Mouse (Mus musculus) embryonic facial prominence, embryonic 10.5 days (tissue): Measurements from ENCODE around the gene Mamld1. TPM values are rescaled to one million over a fixed set of nuclear protein-coding genes. Genes with fewer than 3 reads are reported as not detected.

Source experiments
- DNase-seq: peaks from one replicate; pipeline ENCODE4 v3.0.0-alpha.2; 2017; ENCODE audit warnings: low spot score
- H3K27ac ChIP-seq: fragments of 300-500 bp; sonication (generic); replicated peaks from 2 replicates; pipeline ENCODE4 v1.5.1; 2016; ENCODE audit warnings: mild to moderate bottlenecking
- H3K27me3 ChIP-seq: fragments of 300-500 bp; sonication (generic); replicated peaks from 2 replicates; pipeline ENCODE4 v1.6.1; 2016; ENCODE audit warnings: low read depth, mild to moderate bottlenecking; ENCODE audit not compliant: poor library complexity, severe bottlenecking
- H3K36me3 ChIP-seq: fragments of 300-500 bp; sonication (generic); replicated peaks from 2 replicates; pipeline ENCODE4 v1.6.1; 2016; ENCODE audit warnings: mild to moderate bottlenecking, moderate library complexity
- H3K4me1 ChIP-seq: fragments of 300-500 bp; sonication (generic); 2 replicates; pipeline ENCODE4 v1.6.1; 2016
- H3K4me3 ChIP-seq: fragments of 300-500 bp; sonication (generic); 2 replicates; pipeline ENCODE4 v1.5.1; 2016; ENCODE audit warnings: mild to moderate bottlenecking, moderate library complexity
- H3K9me3 ChIP-seq: fragments of 300-500 bp; sonication (generic); 2 replicates; pipeline ENCODE4 v1.6.1; 2016; ENCODE audit warnings: mild to moderate bottlenecking
- WGBS: fragments of 180-500 bp; shearing (Covaris S2); methylation state at CpG from one replicate; pipeline ENCODE4 v1.1.7; 2016; 5-methylcytosine and 5-hydroxymethylcytosine counted together
- polyA plus RNA-seq: library from polyadenylated mRNA; unstranded; fragments of >200 nt; fragmentation: Nextera tagmentation; extraction: Ambion mirVana; gene quantifications from 2 replicates; pipeline ENCODE4 v1.2.1, GENCODE M21; 2016

Gene Mamld1
- polyA plus RNA-seq, 1 experiment from 2014 or later = 1.5 TPM

GRCm38 (mm10) chrX:71181526-71181925 lies 131.5 kb downstream of the Mamld1 start:
- no peak overlapping the region for H3K27ac ChIP-seq
- DNase-seq = no peak
- H3K4me3 ChIP-seq = no peak overlapping the region
- H3K9me3 ChIP-seq = no peaks in the 10 kb centered on the region
- no peaks in the 10 kb centered on the region for H3K4me1 ChIP-seq
- H3K27me3 ChIP-seq = peaks cover 36% of the 10 kb centered on the region
- 88% methylated on average over 3 of the region's 3 CpGs for WGBS
- no peaks in the 10 kb centered on the region for H3K36me3 ChIP-seq

- WGBS = 95% methylated on average over 4 of the region's 4 CpGs
- Histone ChIP-seq H3K9me3 (no peaks in the 10 kb centered on the region), H3K36me3 (no peaks in the 10 kb centered on the region), H3K4me3 (no peak overlapping the region), H3K27me3 (peaks cover 50% of the 10 kb centered on the region), H3K4me1 (no peaks in the 10 kb centered on the region), H3K27ac (no peak overlapping the region)
- no peak for DNase-seq
Measured at GRCm38 (mm10) chrX:71183671-71184070, 133.6 kb downstream of the Mamld1 start.

- no peak for DNase-seq
- Histone ChIP-seq H3K27me3 (peaks cover 58% of the 10 kb centered on the region), H3K4me1 (no peaks in the 10 kb centered on the region), H3K27ac (no peak overlapping the region), H3K9me3 (no peaks in the 10 kb centered on the region), H3K36me3 (no peaks in the 10 kb centered on the region), H3K4me3 (no peak overlapping the region)
- 100% methylated on average over 1 of the region's 1 CpGs for WGBS
Measured at GRCm38 (mm10) chrX:71186396-71186795, 136.3 kb downstream of the Mamld1 start.

GRCm38 (mm10) chrX:71204776-71205175 lies 154.7 kb downstream of the Mamld1 start:
- Histone ChIP-seq H3K36me3 (no peaks in the 10 kb centered on the region), H3K27me3 (peaks cover 18% of the 10 kb centered on the region), H3K4me3 (no peak overlapping the region), H3K27ac (no peak overlapping the region), H3K4me1 (no peaks in the 10 kb centered on the region), H3K9me3 (no peaks in the 10 kb centered on the region)
- WGBS = 70% methylated on average over 2 of the region's 2 CpGs
- DNase-seq = no peak

Other genes starting within 250 kb of the Mamld1 start
- 2.3 and 2.7 TPM in 2 replicates for gene Mtm1, start 160.5 kb downstream of the Mamld1 start, polyA plus RNA-seq